Mouse (Mus musculus) G1E (cell line): Measurements from ENCODE around the gene Pigw.

Experiments
- CTCF ChIP-seq: IDR thresholded peaks from 2 replicates; pipeline ENCODE4 v1.5.1; 2012; ENCODE audit warnings: low read depth, low read length, inconsistent platforms, mixed read lengths
- GATA1 ChIP-seq: IDR thresholded peaks from 2 replicates; pipeline ENCODE4 v1.6.1; 2012; ENCODE audit warnings: borderline replicate concordance, low read length, inconsistent platforms, mixed read lengths
- POLR2AphosphoS5 ChIP-seq: IDR thresholded peaks from 2 replicates; pipeline ENCODE4 v1.6.1; 2012; ENCODE audit warnings: low read depth, low read length, inconsistent platforms; ENCODE audit not compliant: insufficient replicate concordance

GRCm38 (mm10) chr11:84879772-84880464 lies at the start of gene Pigw, which contains the start of gene Myo19:
- no peak for TF ChIP-seq CTCF
- no peak for TF ChIP-seq POLR2AphosphoS5
- TF ChIP-seq GATA1: no peak
